Mouse (Mus musculus) G1E (cell line): ENCODE results near the gene Plxna1.

Experiments used
- CTCF ChIP-seq: IDR thresholded peaks from 2 replicates; pipeline ENCODE4 v1.5.1; 2012; ENCODE audit warnings: low read depth, low read length, inconsistent platforms, mixed read lengths
- GATA1 ChIP-seq: IDR thresholded peaks from 2 replicates; pipeline ENCODE4 v1.6.1; 2012; ENCODE audit warnings: borderline replicate concordance, low read length, inconsistent platforms, mixed read lengths
- POLR2AphosphoS5 ChIP-seq: IDR thresholded peaks from 2 replicates; pipeline ENCODE4 v1.6.1; 2012; ENCODE audit warnings: low read depth, low read length, inconsistent platforms; ENCODE audit not compliant: insufficient replicate concordance

DNA sequence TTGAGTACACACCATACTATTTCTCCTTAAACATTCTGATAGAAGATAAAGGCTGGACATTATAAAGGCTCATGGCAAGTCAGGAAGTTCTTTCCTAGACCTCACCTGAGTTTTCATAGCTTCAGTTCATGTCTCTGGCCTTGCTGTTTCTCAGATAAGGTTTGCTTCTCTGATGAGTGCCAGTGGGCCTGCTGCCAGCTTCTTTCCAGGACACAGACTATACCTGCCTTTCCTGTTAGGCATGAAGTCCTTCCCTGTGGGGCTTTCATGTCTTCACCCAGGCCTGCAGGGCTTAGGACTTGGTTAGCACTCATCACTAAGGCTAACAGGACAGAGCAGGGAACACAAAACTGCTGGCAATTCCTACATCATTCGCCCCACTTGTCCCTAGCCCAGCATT is 46.6 kb upstream of the Plxna1 start:
- TF ChIP-seq CTCF (no peak), GATA1 (no peak), POLR2AphosphoS5 (no peak)
